Mouse (Mus musculus): ENCODE results near the gene Scube3. TPM values are rescaled to one million over a fixed set of nuclear protein-coding genes. Genes with fewer than 3 reads are reported as not detected.

The Scube3 gene
- total and polyA plus RNA-seq, 3 experiments, result 0.99 to 1.6 (median 1.0) TPM

GRCm38 (mm10) chr17:28100669-28101068, 41.3 kb upstream of the Scube3 start:
- Histone ChIP-seq H3K4me1 (ENCODE audit: control insufficient read depth, insufficient read depth, low read length) (no peaks in the 10 kb centered on the region), H3K4me3 (no peak overlapping the region), H3K79me2 (replicated peaks; ENCODE audit: control insufficient read depth, insufficient read depth, low read length) (no peaks in the 10 kb centered on the region), H3K27ac (no peak overlapping the region), H3K27me3 (ENCODE audit: control insufficient read depth, insufficient read depth, low read length) (no peaks in the 10 kb centered on the region), H3K36me3 (ENCODE audit: control insufficient read depth, insufficient read depth, low read length) (no peaks in the 10 kb centered on the region), H3K9ac (ENCODE audit: low read depth, low read length) (no peak overlapping the region)
- TF ChIP-seq POLR2A (IDR thresholded peaks at IDR 0.05; ENCODE audit: insufficient read depth, low read depth, low read length) (no peak), CTCF (IDR thresholded peaks at IDR 0.05) (peak; percentile 27)
- intact Hi-C loops (cut with DNase I), result no loop called here
- DNase-seq, result no peak
- 82% methylated on average over 1 of the region's 1 CpGs for WGBS

- no peak overlapping the region for H3K9ac ChIP-seq (ENCODE audit: low read depth, low read length)
- intact Hi-C loops (cut with DNase I), result no loop called here
- no peak overlapping the region for H3K27ac ChIP-seq
- H3K36me3 ChIP-seq (ENCODE audit: control insufficient read depth, insufficient read depth, low read length), result no peaks in the 10 kb centered on the region
- DNase-seq, result no peak
- no peak overlapping the region for H3K4me3 ChIP-seq
- no peaks in the 10 kb centered on the region for H3K79me2 ChIP-seq (replicated peaks; ENCODE audit: control insufficient read depth, insufficient read depth, low read length)
- WGBS, result 78% methylated on average over 12 of the region's 12 CpGs
- TF ChIP-seq EP300 (IDR thresholded peaks at IDR 0.05; ENCODE audit: insufficient read depth, low read depth, low read length), result no peak
- no peaks in the 10 kb centered on the region for H3K27me3 ChIP-seq (ENCODE audit: control insufficient read depth, insufficient read depth, low read length)
- no peaks in the 10 kb centered on the region for H3K4me1 ChIP-seq (ENCODE audit: control insufficient read depth, insufficient read depth, low read length)
These were observed 40.6 kb upstream of the Scube3 start for GRCm38 (mm10) chr17:28101284-28101887.

- WGBS, result 52% methylated on average over 10 of the region's 10 CpGs
- Histone ChIP-seq H3K4me1 (ENCODE audit: control insufficient read depth, insufficient read depth, low read length) (no peaks in the 10 kb centered on the region), H3K36me3 (ENCODE audit: control insufficient read depth, insufficient read depth, low read length) (no peaks in the 10 kb centered on the region), H3K27ac (no peak overlapping the region), H3K9ac (ENCODE audit: low read depth, low read length) (no peak overlapping the region), H3K79me2 (replicated peaks; ENCODE audit: control insufficient read depth, insufficient read depth, low read length) (no peaks in the 10 kb centered on the region), H3K27me3 (ENCODE audit: control insufficient read depth, insufficient read depth, low read length) (no peaks in the 10 kb centered on the region), H3K4me3 (no peak overlapping the region)
- no peak for DNase-seq
- intact Hi-C loops (cut with DNase I), result no loop called here
- no peak for TF ChIP-seq POLR2A (IDR thresholded peaks at IDR 0.05; ENCODE audit: insufficient read depth, low read depth, low read length)
- TF ChIP-seq EP300 (IDR thresholded peaks at IDR 0.05; ENCODE audit: insufficient read depth, low read depth, low read length), result no peak
- TF ChIP-seq CTCF (IDR thresholded peaks at IDR 0.05), result no peak
These were observed 40.0 kb upstream of the Scube3 start for GRCm38 (mm10) chr17:28101902-28102319.

GRCm38 (mm10) chr17:28104416-28104815, 37.5 kb upstream of the Scube3 start:
- no peak overlapping the region for H3K27ac ChIP-seq
- intact Hi-C loops (cut with DNase I), result no loop called here
- no peaks in the 10 kb centered on the region for H3K4me1 ChIP-seq (ENCODE audit: control insufficient read depth, insufficient read depth, low read length)
- 35% methylated on average over 6 of the region's 6 CpGs for WGBS
- H3K27me3 ChIP-seq (ENCODE audit: control insufficient read depth, insufficient read depth, low read length), result no peaks in the 10 kb centered on the region
- H3K79me2 ChIP-seq (replicated peaks; ENCODE audit: control insufficient read depth, insufficient read depth, low read length), result no peaks in the 10 kb centered on the region
- no peak overlapping the region for H3K9ac ChIP-seq (ENCODE audit: low read depth, low read length)
- DNase-seq, result no peak
- TF ChIP-seq CTCF (IDR thresholded peaks at IDR 0.05), result no peak
- no peak for TF ChIP-seq POLR2A (IDR thresholded peaks at IDR 0.05; ENCODE audit: insufficient read depth, low read depth, low read length)
- no peak for TF ChIP-seq EP300 (IDR thresholded peaks at IDR 0.05; ENCODE audit: insufficient read depth, low read depth, low read length)
- H3K4me3 ChIP-seq, result no peak overlapping the region
- no peaks in the 10 kb centered on the region for H3K36me3 ChIP-seq (ENCODE audit: control insufficient read depth, insufficient read depth, low read length)

GRCm38 (mm10) chr17:28106352-28106751, 35.6 kb upstream of the Scube3 start:
- Histone ChIP-seq H3K27ac (no peak overlapping the region), H3K4me1 (ENCODE audit: control insufficient read depth, insufficient read depth, low read length) (no peaks in the 10 kb centered on the region), H3K36me3 (ENCODE audit: control insufficient read depth, insufficient read depth, low read length) (no peaks in the 10 kb centered on the region), H3K79me2 (replicated peaks; ENCODE audit: control insufficient read depth, insufficient read depth, low read length) (no peaks in the 10 kb centered on the region), H3K27me3 (ENCODE audit: control insufficient read depth, insufficient read depth, low read length) (no peaks in the 10 kb centered on the region), H3K9ac (ENCODE audit: low read depth, low read length) (no peak overlapping the region), H3K4me3 (no peak overlapping the region)
- intact Hi-C loops (cut with DNase I), result no loop called here
- no peak for DNase-seq
- no peak for TF ChIP-seq EP300 (IDR thresholded peaks at IDR 0.05; ENCODE audit: insufficient read depth, low read depth, low read length)
- TF ChIP-seq CTCF (IDR thresholded peaks at IDR 0.05), result peak; percentile 54
- TF ChIP-seq POLR2A (IDR thresholded peaks at IDR 0.05; ENCODE audit: insufficient read depth, low read depth, low read length), result no peak
- 78% methylated on average over 6 of the region's 6 CpGs for whole genome bisulfite sequencing

GRCm38 (mm10) chr17:28107275-28107674, 34.7 kb upstream of the Scube3 start:
- 33% methylated on average over 14 of the region's 14 CpGs for WGBS
- Histone ChIP-seq H3K4me3 (no peak overlapping the region), H3K4me1 (ENCODE audit: control insufficient read depth, insufficient read depth, low read length) (no peaks in the 10 kb centered on the region), H3K36me3 (ENCODE audit: control insufficient read depth, insufficient read depth, low read length) (no peaks in the 10 kb centered on the region), H3K27me3 (ENCODE audit: control insufficient read depth, insufficient read depth, low read length) (no peaks in the 10 kb centered on the region), H3K79me2 (replicated peaks; ENCODE audit: control insufficient read depth, insufficient read depth, low read length) (no peaks in the 10 kb centered on the region), H3K27ac (no peak overlapping the region), H3K9ac (ENCODE audit: low read depth, low read length) (no peak overlapping the region)
- DNase-seq, result no peak
- TF ChIP-seq POLR2A (IDR thresholded peaks at IDR 0.05; ENCODE audit: insufficient read depth, low read depth, low read length) (no peak), CTCF (IDR thresholded peaks at IDR 0.05) (no peak), EP300 (IDR thresholded peaks at IDR 0.05; ENCODE audit: insufficient read depth, low read depth, low read length) (no peak)
- intact Hi-C loops (cut with DNase I), result no loop called here

Measured in heart, adult 2 months (tissue).